Mouse (Mus musculus): ENCODE data around the gene Tatdn2. TPM values are rescaled to one million over a fixed set of nuclear protein-coding genes. Genes with fewer than 3 reads are reported as not detected.
"Not testable (repeated sequence)": the region's sequence is repeated elsewhere in the genome, so short reads cannot be mapped to it uniquely, and the experiment has no call there.

Tatdn2 gene
- polyA plus RNA-seq, 1 experiment from 2014 or later = 0.41 TPM

GRCm38 (mm10) chr6:113695766-113696355 is 989 bp upstream of the Tatdn2 start:
- Histone ChIP-seq H3K4me3 (peak overlapping the region; percentile 95), H3K36me3 (peaks cover 14% of the 10 kb centered on the region), H3K4me1 (replicated peaks) (peaks cover 34% of the 10 kb centered on the region), H3K9me3 (no peaks in the 10 kb centered on the region), H3K27me3 (ENCODE audit: insufficient read depth, poor library complexity, severe bottlenecking) (no peaks in the 10 kb centered on the region), H3K27ac (peak overlapping the region; percentile 92)
- DNase-seq (ENCODE audit: low spot score) = no peak
- WGBS = 82% methylated on average over 4 of the region's 4 CpGs

- Histone ChIP-seq H3K9me3 (no peaks in the 10 kb centered on the region), H3K4me3 (peak overlapping the region; percentile 95), H3K27ac (peak overlapping the region; percentile 92), H3K4me1 (replicated peaks) (peaks cover 32% of the 10 kb centered on the region), H3K36me3 (peaks cover 31% of the 10 kb centered on the region), H3K27me3 (ENCODE audit: insufficient read depth, poor library complexity, severe bottlenecking) (no peaks in the 10 kb centered on the region)
- under 1% methylated on average over 113 of the region's 113 CpGs for WGBS
- peak; percentile 26 for DNase-seq (ENCODE audit: low spot score)
These were observed 664 bp downstream of the Tatdn2 start for GRCm38 (mm10) chr6:113697222-113698205.

GRCm38 (mm10) chr6:113712718-113713117 is 15.9 kb downstream of the Tatdn2 start:
- Histone ChIP-seq H3K4me1 (replicated peaks) (no peaks in the 10 kb centered on the region), H3K27ac (no peak overlapping the region), H3K36me3 (peaks cover 99% of the 10 kb centered on the region), H3K4me3 (no peak overlapping the region), H3K27me3 (ENCODE audit: insufficient read depth, poor library complexity, severe bottlenecking) (no peaks in the 10 kb centered on the region), H3K9me3 (no peaks in the 10 kb centered on the region)
- 93% methylated on average over 3 of the region's 3 CpGs for WGBS
- DNase-seq (ENCODE audit: low spot score) = no peak

- not testable (repeated sequence) for H3K27me3 ChIP-seq (ENCODE audit: insufficient read depth, poor library complexity, severe bottlenecking); H3K9me3 ChIP-seq; DNase-seq (ENCODE audit: low spot score); H3K4me1 ChIP-seq (replicated peaks); H3K4me3 ChIP-seq; H3K27ac ChIP-seq
- WGBS = 96% methylated on average over 5 of the region's 5 CpGs
- H3K36me3 ChIP-seq = peaks cover 99% of the 10 kb centered on the region
These were observed 16.5 kb downstream of the Tatdn2 start for GRCm38 (mm10) chr6:113713389-113713788.

GRCm38 (mm10) chr6:113714276-113714675 is 17.4 kb downstream of the Tatdn2 start:
- peaks cover 99% of the 10 kb centered on the region for H3K36me3 ChIP-seq
- 93% methylated on average over 2 of the region's 2 CpGs for WGBS
- no peak overlapping the region for H3K27ac ChIP-seq
- no peaks in the 10 kb centered on the region for H3K27me3 ChIP-seq (ENCODE audit: insufficient read depth, poor library complexity, severe bottlenecking)
- H3K4me1 ChIP-seq (replicated peaks) = no peaks in the 10 kb centered on the region
- H3K9me3 ChIP-seq = no peaks in the 10 kb centered on the region
- no peak overlapping the region for H3K4me3 ChIP-seq
- DNase-seq (ENCODE audit: low spot score) = no peak

GRCm38 (mm10) chr6:113714797-113715196 is 17.9 kb downstream of the Tatdn2 start:
- Histone ChIP-seq H3K9me3 (no peaks in the 10 kb centered on the region), H3K36me3 (peaks cover 99% of the 10 kb centered on the region), H3K27me3 (ENCODE audit: insufficient read depth, poor library complexity, severe bottlenecking) (no peaks in the 10 kb centered on the region), H3K4me3 (no peak overlapping the region), H3K27ac (no peak overlapping the region), H3K4me1 (replicated peaks) (no peaks in the 10 kb centered on the region)
- no peak for DNase-seq (ENCODE audit: low spot score)
- 84% methylated on average over 1 of the region's 1 CpGs for WGBS

- DNase-seq (ENCODE audit: low spot score) = no peak
- H3K27me3 ChIP-seq (ENCODE audit: insufficient read depth, poor library complexity, severe bottlenecking) = no peaks in the 10 kb centered on the region
- 91% methylated on average over 3 of the region's 3 CpGs for WGBS
- no peak overlapping the region for H3K27ac ChIP-seq
- peaks cover 96% of the 10 kb centered on the region for H3K36me3 ChIP-seq
- H3K4me3 ChIP-seq = no peak overlapping the region
- H3K9me3 ChIP-seq = no peaks in the 10 kb centered on the region
- H3K4me1 ChIP-seq (replicated peaks) = no peaks in the 10 kb centered on the region
These were observed 20.7 kb downstream of the Tatdn2 start for GRCm38 (mm10) chr6:113717541-113717940.

GRCm38 (mm10) chr6:113719878-113720277 is 23.0 kb downstream of the Tatdn2 start, which contains the start of gene Ghrl:
TSS of gene Ghrl (minus strand) at chr6:113719880.
- DNase-seq (ENCODE audit: low spot score) = no peak
- H3K27me3 ChIP-seq (ENCODE audit: insufficient read depth, poor library complexity, severe bottlenecking) = no peaks in the 10 kb centered on the region
- H3K27ac ChIP-seq = no peak within 1 kb of the TSS
- H3K9me3 ChIP-seq = no peaks in the 10 kb centered on the region
- H3K4me1 ChIP-seq (replicated peaks) = no peaks in the 10 kb centered on the region
- peaks cover 82% of the 10 kb centered on the region for H3K36me3 ChIP-seq
- no peak within 1 kb of the TSS for H3K4me3 ChIP-seq
- WGBS = 90% methylated on average over 3 of the region's 3 CpGs

GRCm38 (mm10) chr6:113721061-113721460 is 24.2 kb downstream of the Tatdn2 start:
- Histone ChIP-seq H3K36me3 (peaks cover 82% of the 10 kb centered on the region), H3K27ac (no peak overlapping the region), H3K27me3 (ENCODE audit: insufficient read depth, poor library complexity, severe bottlenecking) (no peaks in the 10 kb centered on the region), H3K4me3 (no peak overlapping the region), H3K4me1 (replicated peaks) (no peaks in the 10 kb centered on the region), H3K9me3 (no peaks in the 10 kb centered on the region)
- no peak for DNase-seq (ENCODE audit: low spot score)
- WGBS = 91% methylated on average over 4 of the region's 4 CpGs

- H3K9me3 ChIP-seq = no peaks in the 10 kb centered on the region
- DNase-seq (ENCODE audit: low spot score) = no peak
- WGBS = 91% methylated on average over 7 of the region's 7 CpGs
- H3K4me1 ChIP-seq (replicated peaks) = no peaks in the 10 kb centered on the region
- no peak overlapping the region for H3K27ac ChIP-seq
- no peak overlapping the region for H3K4me3 ChIP-seq
- H3K27me3 ChIP-seq (ENCODE audit: insufficient read depth, poor library complexity, severe bottlenecking) = no peaks in the 10 kb centered on the region
- peaks cover 91% of the 10 kb centered on the region for H3K36me3 ChIP-seq
These were observed 31.3 kb downstream of the Tatdn2 start for GRCm38 (mm10) chr6:113728181-113728580.

GRCm38 (mm10) chr6:113731296-113731695 is 34.4 kb downstream of the Tatdn2 start:
- H3K4me3 ChIP-seq = no peak overlapping the region
- H3K4me1 ChIP-seq (replicated peaks) = no peaks in the 10 kb centered on the region
- H3K27me3 ChIP-seq (ENCODE audit: insufficient read depth, poor library complexity, severe bottlenecking) = no peaks in the 10 kb centered on the region
- peaks cover 100% of the 10 kb centered on the region for H3K36me3 ChIP-seq
- H3K9me3 ChIP-seq = no peaks in the 10 kb centered on the region
- 97% methylated on average over 3 of the region's 3 CpGs for WGBS
- H3K27ac ChIP-seq = no peak overlapping the region
- no peak for DNase-seq (ENCODE audit: low spot score)

GRCm38 (mm10) chr6:113737318-113738046 is 40.6 kb downstream of the Tatdn2 start:
- DNase-seq (ENCODE audit: low spot score) = no peak
- no peaks in the 10 kb centered on the region for H3K9me3 ChIP-seq
- peaks cover 16% of the 10 kb centered on the region for H3K4me1 ChIP-seq (replicated peaks)
- H3K36me3 ChIP-seq = peaks cover 63% of the 10 kb centered on the region
- no peak overlapping the region for H3K27ac ChIP-seq
- H3K4me3 ChIP-seq = no peak overlapping the region
- 95% methylated on average over 9 of the region's 9 CpGs for WGBS
- no peaks in the 10 kb centered on the region for H3K27me3 ChIP-seq (ENCODE audit: insufficient read depth, poor library complexity, severe bottlenecking)

Data from hindbrain, embryonic 10.5 days (tissue).